Mouse (Mus musculus): ENCODE measurements around the gene AC141477.1. TPM values are rescaled to one million over a fixed set of nuclear protein-coding genes. Genes with fewer than 3 reads are reported as not detected.
A peak's percentile ranks its signal among the peaks of the same experiment; 100 is the strongest.

The AC141477.1 gene
- polyA plus RNA-seq (2015; fragmentation: Nextera tagmentation; extraction: Ambion mirVana): 1.8 TPM in 1 of 2 replicates, not detected in the other

DNA sequence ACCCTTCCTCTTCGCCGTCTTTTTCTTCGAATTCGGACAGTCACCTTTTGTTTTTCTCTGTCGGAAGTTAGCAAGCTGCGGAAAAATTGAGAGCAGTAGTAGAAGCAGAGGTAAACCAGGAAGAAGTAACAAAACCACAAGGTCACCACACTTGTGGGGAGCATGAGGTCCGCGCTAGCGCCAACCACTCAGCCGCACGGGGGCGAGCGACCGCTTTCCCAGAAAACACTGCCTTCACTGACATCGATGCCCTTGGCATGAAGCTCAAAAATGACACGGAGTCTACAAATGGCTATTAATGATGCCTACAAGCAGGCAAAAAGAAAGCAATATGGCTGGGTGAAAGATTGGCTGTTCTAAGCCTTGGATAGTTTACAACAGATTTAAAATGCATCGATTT lies at the start of gene AC141477.1:
Gene AC141477.1, minus strand, starts transcription at position 164 of the 400 bp plus-strand sequence.
- H3K4me3 ChIP-seq: peak within 1 kb of the TSS; percentile 93
- peaks cover 22% of the 10 kb centered on the region for H3K4me1 ChIP-seq
- H3K27ac ChIP-seq (replicated peaks): no peak within 1 kb of the TSS
- peak within 1 kb of the TSS; percentile 86 for H3K4me2 ChIP-seq
- no peak for ATAC-seq (ENCODE audit: extremely low read depth, insufficient number of reproducible peaks, low FRiP score, low TSS enrichment)
- no peaks in the 10 kb centered on the region for H3K27me3 ChIP-seq (replicated peaks)
- no peaks in the 10 kb centered on the region for H3K9me3 ChIP-seq
- WGBS: 93% methylated on average over 17 of the region's 17 CpGs
- peaks cover 54% of the 10 kb centered on the region for H3K36me3 ChIP-seq
- peak within 1 kb of the TSS; percentile 93; the same call in 1 of the 2 replicates for H3K9ac ChIP-seq

DNA sequence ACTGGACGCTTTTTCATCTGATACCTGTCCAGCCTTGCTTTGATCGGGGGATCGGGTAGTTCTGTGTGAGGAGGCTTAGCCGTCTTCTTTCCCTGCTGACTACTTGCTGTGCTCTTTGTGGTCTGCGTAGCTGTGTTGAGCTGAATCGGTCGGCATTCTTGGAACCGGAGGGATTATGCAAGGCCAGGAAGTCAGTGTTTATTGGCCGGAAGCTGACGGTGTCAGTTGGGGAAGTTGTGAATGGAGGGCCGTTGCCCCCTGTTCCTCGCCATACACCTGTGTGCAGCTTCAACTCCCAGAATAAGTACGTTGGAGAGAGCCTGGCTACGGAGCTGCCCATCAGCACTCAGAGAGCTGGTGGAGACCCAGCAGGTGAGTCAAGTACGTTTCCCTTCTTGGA lies 49.0 kb upstream of the AC141477.1 start:
- 90% methylated on average over 15 of the region's 15 CpGs for WGBS
- H3K4me2 ChIP-seq: no peak overlapping the region
- H3K4me3 ChIP-seq: no peak overlapping the region
- H3K9ac ChIP-seq: no peak overlapping the region
- ATAC-seq (ENCODE audit: extremely low read depth, insufficient number of reproducible peaks, low FRiP score, low TSS enrichment): no peak
- H3K27me3 ChIP-seq (replicated peaks): no peaks in the 10 kb centered on the region
- no peak overlapping the region for H3K27ac ChIP-seq (replicated peaks)
- peaks cover 95% of the 10 kb centered on the region for H3K36me3 ChIP-seq
- H3K4me1 ChIP-seq: no peaks in the 10 kb centered on the region
- no peaks in the 10 kb centered on the region for H3K9me3 ChIP-seq

DNA sequence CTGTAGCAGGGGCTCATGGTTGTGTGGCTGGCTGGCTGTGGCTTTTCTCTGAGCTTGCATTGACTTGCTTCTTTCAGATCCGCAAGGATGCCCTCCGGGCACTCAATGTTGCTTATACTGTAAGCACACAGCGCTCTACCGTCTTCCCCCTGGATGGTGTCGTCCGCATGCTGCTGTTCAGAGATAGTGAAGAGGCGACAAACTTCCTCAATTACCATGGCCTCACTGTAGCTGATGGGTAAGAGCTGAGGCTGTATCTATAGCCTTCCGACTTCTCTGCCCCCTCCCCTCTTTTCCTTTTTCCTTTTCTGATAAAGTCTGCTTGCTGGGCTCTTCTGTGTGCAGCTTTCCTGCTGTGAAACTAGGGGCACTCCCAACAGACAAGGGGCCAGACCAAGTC lies 48.0 kb upstream of the AC141477.1 start:
- no peaks in the 10 kb centered on the region for H3K9me3 ChIP-seq
- no peak overlapping the region for H3K4me2 ChIP-seq
- H3K36me3 ChIP-seq: peaks cover 95% of the 10 kb centered on the region
- no peak overlapping the region for H3K27ac ChIP-seq (replicated peaks)
- H3K4me1 ChIP-seq: no peaks in the 10 kb centered on the region
- H3K9ac ChIP-seq: no peak overlapping the region
- no peak for ATAC-seq (ENCODE audit: extremely low read depth, insufficient number of reproducible peaks, low FRiP score, low TSS enrichment)
- H3K4me3 ChIP-seq: no peak overlapping the region
- WGBS: 70% methylated on average over 8 of the region's 8 CpGs
- no peaks in the 10 kb centered on the region for H3K27me3 ChIP-seq (replicated peaks)

DNA sequence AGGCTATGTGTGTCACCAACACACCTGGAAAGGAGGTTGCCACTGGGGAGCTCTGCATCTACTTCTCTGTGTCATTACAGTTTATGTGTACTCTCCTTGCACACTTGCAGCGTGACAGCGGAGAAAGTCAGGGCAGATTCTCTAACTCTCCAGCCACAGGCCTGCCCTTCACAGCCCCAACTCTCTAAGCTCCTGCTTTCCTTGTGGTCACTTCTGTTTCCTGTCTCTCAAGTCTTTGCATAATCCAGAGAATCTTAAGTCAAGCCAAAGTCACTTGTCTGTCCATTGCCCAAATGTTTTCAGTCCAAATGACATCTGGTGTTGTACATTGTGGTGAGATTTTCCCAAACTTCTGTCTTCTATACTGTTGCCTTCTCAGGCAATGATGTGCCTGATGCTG lies 46.1 kb upstream of the AC141477.1 start:
- WGBS: 97% methylated on average over 2 of the region's 2 CpGs
- H3K27me3 ChIP-seq (replicated peaks): no peaks in the 10 kb centered on the region
- no peak overlapping the region for H3K4me3 ChIP-seq
- no peak for ATAC-seq (ENCODE audit: extremely low read depth, insufficient number of reproducible peaks, low FRiP score, low TSS enrichment)
- no peaks in the 10 kb centered on the region for H3K4me1 ChIP-seq
- H3K27ac ChIP-seq (replicated peaks): no peak overlapping the region
- no peak overlapping the region for H3K4me2 ChIP-seq
- H3K9ac ChIP-seq: no peak overlapping the region
- no peaks in the 10 kb centered on the region for H3K9me3 ChIP-seq
- peaks cover 99% of the 10 kb centered on the region for H3K36me3 ChIP-seq

DNA sequence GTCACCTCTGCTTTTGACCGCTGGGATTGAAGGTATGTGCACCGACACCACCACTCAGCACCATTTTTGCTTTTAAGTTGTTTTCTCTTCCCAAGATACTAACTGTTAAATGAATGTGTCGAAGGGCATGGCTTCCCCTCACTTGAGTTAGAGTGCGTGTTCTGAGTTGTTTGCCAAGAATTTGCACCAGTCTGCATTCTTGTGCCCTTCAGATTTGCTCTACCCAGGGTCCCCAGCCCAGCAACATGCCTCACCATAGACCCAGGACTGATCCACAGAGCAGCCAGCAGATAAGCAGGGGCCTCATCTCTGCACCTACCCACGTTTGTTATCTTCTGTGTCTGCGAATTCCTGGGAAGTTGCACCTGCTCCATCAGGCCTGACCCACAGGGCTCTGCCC lies 41.2 kb upstream of the AC141477.1 start:
- Histone ChIP-seq H3K27ac (replicated peaks) (0 out of 2 replicates have a peak overlapping the region, but pooled peaks have one; percentile 10), H3K4me2 (no peak overlapping the region), H3K4me1 (no peaks in the 10 kb centered on the region), H3K4me3 (no peak overlapping the region), H3K9me3 (no peaks in the 10 kb centered on the region), H3K36me3 (peaks cover 98% of the 10 kb centered on the region), H3K9ac (no peak overlapping the region), H3K27me3 (replicated peaks) (no peaks in the 10 kb centered on the region)
- 54% methylated on average over 6 of the region's 6 CpGs for WGBS
- no peak for ATAC-seq (ENCODE audit: extremely low read depth, insufficient number of reproducible peaks, low FRiP score, low TSS enrichment)

DNA sequence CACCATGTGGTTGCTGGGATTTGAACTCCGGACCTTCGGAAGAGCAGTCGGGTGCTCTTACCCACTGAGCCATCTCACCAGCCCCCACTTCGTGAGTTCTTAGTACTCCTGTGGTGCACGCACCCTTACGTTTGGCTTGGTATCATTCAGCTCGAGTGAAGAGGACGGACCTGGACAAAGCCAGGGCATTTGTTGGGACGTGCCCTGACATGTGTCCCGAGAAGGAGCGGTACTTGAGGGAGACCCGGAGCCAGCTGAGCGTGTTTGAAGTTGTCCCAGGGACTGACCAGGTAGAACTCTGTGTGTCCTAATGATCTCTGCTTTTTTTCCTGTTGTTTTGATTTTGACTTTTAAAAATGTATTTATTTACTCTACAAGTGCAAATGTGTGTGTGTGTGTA lies 40.6 kb upstream of the AC141477.1 start:
- H3K9ac ChIP-seq: no peak overlapping the region
- no peak overlapping the region for H3K4me2 ChIP-seq
- no peaks in the 10 kb centered on the region for H3K9me3 ChIP-seq
- H3K27ac ChIP-seq (replicated peaks): 0 out of 2 replicates have a peak overlapping the region, but pooled peaks have one; percentile 10
- no peaks in the 10 kb centered on the region for H3K27me3 ChIP-seq (replicated peaks)
- peaks cover 98% of the 10 kb centered on the region for H3K36me3 ChIP-seq
- no peak for ATAC-seq (ENCODE audit: extremely low read depth, insufficient number of reproducible peaks, low FRiP score, low TSS enrichment)
- no peak overlapping the region for H3K4me3 ChIP-seq
- no peaks in the 10 kb centered on the region for H3K4me1 ChIP-seq
- WGBS: 89% methylated on average over 13 of the region's 13 CpGs

DNA sequence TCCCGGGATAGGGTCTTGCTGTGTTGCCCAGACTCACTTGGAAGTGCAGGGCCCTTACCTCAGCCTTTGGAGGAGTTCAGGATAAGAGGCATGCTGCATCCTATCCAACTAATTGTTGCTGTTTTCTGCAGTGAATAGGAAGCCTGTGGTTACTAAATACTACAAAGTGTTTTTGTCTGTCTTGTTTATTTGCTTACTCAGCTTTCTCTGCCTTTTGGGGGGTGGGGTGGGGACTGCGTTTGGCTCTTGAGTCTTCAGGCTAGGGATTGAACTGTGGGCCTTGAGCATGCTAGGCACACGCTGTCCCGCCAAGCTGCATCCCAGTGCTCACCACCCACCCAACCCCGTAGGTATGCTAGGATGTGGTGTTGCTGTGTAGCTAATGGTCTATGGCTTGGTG lies 33.5 kb upstream of the AC141477.1 start:
- Histone ChIP-seq H3K27ac (replicated peaks) (no peak overlapping the region), H3K27me3 (replicated peaks) (no peaks in the 10 kb centered on the region), H3K36me3 (peaks cover 78% of the 10 kb centered on the region), H3K4me1 (peaks cover 7% of the 10 kb centered on the region; the same call in 1 of the 2 replicates), H3K4me3 (no peak overlapping the region), H3K4me2 (no peak overlapping the region), H3K9ac (no peak overlapping the region), H3K9me3 (no peaks in the 10 kb centered on the region)
- 78% methylated on average over 5 of the region's 5 CpGs for WGBS
- ATAC-seq (ENCODE audit: extremely low read depth, insufficient number of reproducible peaks, low FRiP score, low TSS enrichment): no peak

DNA sequence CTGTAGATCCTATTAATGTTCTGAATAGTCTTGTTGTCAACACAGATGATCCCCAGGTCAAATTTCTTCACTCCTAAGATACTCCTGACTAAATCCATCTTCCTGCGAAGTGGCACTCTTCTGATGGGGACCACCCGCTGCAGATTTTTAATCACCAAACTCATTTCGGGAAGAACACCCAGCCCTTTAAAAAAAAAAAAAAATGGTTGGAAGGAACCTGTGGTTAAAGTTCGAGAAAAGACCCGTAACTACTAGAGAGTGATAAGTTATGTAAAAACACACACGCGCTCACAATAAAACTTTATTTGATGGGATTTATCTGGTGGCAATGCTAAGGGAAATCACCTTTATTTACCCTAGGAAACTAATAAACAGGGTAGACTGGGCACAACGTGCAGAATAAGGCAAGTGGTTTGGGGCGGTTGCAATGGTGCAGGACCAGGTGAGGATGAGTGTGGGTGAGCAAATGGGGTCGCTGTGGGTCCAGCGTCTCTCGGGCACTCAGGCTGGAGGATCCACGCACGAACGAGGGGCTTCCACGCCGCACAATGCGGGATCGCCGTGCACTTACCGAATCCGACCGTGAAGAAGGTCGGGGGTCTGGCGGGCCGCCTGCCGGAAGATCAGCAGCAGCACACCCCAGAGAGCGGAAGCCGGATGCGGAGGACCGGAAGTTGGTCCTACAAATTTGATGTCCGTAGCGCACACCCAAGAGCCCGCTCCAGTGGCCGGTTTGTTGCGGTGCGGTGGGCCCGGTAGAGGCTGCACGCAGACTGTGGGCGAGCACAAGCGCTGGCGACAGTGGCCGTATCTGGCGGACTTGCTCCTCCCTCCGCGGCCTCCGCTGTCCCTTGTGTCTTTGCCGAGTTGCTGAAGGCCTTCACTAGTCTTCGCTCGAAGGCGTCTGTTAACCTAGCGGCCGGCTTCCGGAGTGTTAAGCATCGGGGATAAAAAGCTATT lies 28.2 kb upstream of the AC141477.1 start, which contains the start of the genes Mcm3ap and Ybey:
Gene Mcm3ap, plus strand, starts transcription at position 725 of the 960 bp plus-strand sequence.
Gene Ybey, minus strand, starts transcription at position 912 of the 960 bp plus-strand sequence.
- under 1% methylated on average over 55 of the region's 55 CpGs for WGBS
- H3K9ac ChIP-seq: peak within 1 kb of the TSS; percentile 95
- peak; percentile 86 for ATAC-seq (ENCODE audit: extremely low read depth, insufficient number of reproducible peaks, low FRiP score, low TSS enrichment)
- peaks cover 14% of the 10 kb centered on the region for H3K4me1 ChIP-seq
- H3K36me3 ChIP-seq: peaks cover 40% of the 10 kb centered on the region
- peak within 1 kb of the TSS; percentile 75 for H3K4me2 ChIP-seq
- no peaks in the 10 kb centered on the region for H3K27me3 ChIP-seq (replicated peaks)
- H3K27ac ChIP-seq (replicated peaks): peak within 1 kb of the TSS; percentile 89
- H3K4me3 ChIP-seq: peak within 1 kb of the TSS; percentile 91
- no peaks in the 10 kb centered on the region for H3K9me3 ChIP-seq

DNA sequence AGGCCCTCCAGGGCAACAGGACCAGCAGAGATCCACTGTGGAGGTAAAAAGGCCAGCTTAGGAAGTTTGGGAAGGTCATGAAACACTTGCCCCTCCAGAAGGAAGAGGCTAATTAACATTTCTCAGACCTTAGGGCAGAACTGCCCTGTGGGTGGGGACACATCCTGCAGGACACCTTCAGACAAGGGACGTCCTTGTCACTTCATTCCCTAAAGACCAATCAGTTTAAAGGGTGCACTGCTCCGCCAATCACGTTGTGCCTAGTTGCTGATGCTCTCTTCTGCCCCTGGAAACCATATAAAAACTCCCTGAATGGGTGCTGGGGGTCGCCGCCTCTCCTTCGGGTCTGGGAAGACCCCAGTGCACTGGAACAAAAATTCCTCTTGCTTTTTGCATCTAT lies 22.5 kb upstream of the AC141477.1 start:
- no peak for ATAC-seq (ENCODE audit: extremely low read depth, insufficient number of reproducible peaks, low FRiP score, low TSS enrichment)
- no peak overlapping the region for H3K9ac ChIP-seq
- WGBS: 89% methylated on average over 6 of the region's 6 CpGs
- H3K27me3 ChIP-seq (replicated peaks): no peaks in the 10 kb centered on the region
- H3K4me2 ChIP-seq: no peak overlapping the region
- H3K4me3 ChIP-seq: no peak overlapping the region
- peaks cover 22% of the 10 kb centered on the region for H3K36me3 ChIP-seq
- peaks cover 2% of the 10 kb centered on the region for H3K4me1 ChIP-seq
- no peak overlapping the region for H3K27ac ChIP-seq (replicated peaks)
- H3K9me3 ChIP-seq: peaks cover 9% of the 10 kb centered on the region

DNA sequence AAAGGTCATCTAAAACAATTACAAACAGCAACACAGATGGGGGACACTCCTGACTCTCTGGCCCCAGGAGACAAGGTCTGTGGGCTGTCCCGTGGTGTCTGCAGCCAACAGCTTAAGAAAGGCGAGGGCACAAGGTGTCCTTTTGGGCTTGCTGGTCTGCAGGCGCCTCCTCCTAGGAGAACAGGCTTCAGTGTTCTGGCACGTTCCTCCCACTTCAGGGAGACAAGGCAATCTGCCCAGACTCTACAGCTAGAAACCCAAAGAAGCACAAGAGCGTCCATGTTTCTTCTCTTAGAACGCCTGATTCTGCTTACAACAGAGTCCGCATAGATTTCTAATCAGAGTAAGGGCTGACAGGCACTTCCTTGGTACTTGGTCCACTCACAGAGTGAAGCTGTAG lies 22.1 kb upstream of the AC141477.1 start:
- 85% methylated on average over 7 of the region's 7 CpGs for WGBS

DNA sequence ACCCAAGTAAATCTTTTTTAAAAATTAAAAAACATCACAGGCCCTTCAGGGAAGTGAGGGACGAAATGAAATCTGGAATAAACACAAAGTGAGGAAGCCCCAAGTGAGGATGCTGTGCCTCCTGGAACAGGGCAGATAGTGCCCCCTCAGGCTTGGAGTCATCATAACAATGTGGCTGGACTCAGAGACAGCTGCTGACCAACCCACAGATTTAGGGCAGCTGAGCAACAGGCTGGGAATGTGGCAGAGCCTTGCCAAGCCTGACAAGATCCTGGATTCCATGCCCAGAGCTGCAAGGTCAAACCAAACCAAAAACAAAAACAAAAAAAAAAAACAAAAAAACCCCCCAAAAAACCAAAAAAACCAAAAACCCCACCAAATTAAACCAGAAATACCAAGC lies 21.0 kb upstream of the AC141477.1 start:
- Histone ChIP-seq H3K9ac (no peak overlapping the region), H3K9me3 (peaks cover 9% of the 10 kb centered on the region), H3K27me3 (replicated peaks) (no peaks in the 10 kb centered on the region), H3K4me1 (no peaks in the 10 kb centered on the region), H3K27ac (replicated peaks) (no peak overlapping the region), H3K36me3 (peaks cover 22% of the 10 kb centered on the region), H3K4me2 (no peak overlapping the region), H3K4me3 (no peak overlapping the region)
- WGBS: 81% methylated on average over 1 of the region's 1 CpGs
- ATAC-seq (ENCODE audit: extremely low read depth, insufficient number of reproducible peaks, low FRiP score, low TSS enrichment): no peak

More for the DNA sequence above, 22.1 kb upstream of the AC141477.1 start:
- ATAC-seq (ENCODE audit: extremely low read depth, insufficient number of reproducible peaks, low FRiP score, low TSS enrichment): no peak
- Histone ChIP-seq H3K36me3 (peaks cover 22% of the 10 kb centered on the region), H3K27me3 (replicated peaks) (no peaks in the 10 kb centered on the region), H3K27ac (replicated peaks) (no peak overlapping the region), H3K9me3 (peaks cover 9% of the 10 kb centered on the region), H3K9ac (no peak overlapping the region), H3K4me2 (no peak overlapping the region), H3K4me1 (no peaks in the 10 kb centered on the region), H3K4me3 (no peak overlapping the region)
